Mouse (Mus musculus) hindbrain, embryonic 11.5 days (tissue): ENCODE data around the gene Arpin. TPM values are rescaled to one million over a fixed set of nuclear protein-coding genes. Genes with fewer than 3 reads are reported as not detected.

ENCODE experiments used
- ATAC-seq: fragments of 200-750 bp; cut with Nextera tagmentation; 2 replicates; pipeline ENCODE4 v1.8.0; 2017; ENCODE audit warnings: mild to moderate bottlenecking, moderate TSS enrichment, moderate library complexity; ENCODE audit not compliant: low FRiP score
- DNase-seq: peaks from one replicate; pipeline ENCODE4 v3.0.0-alpha.2; 2015; ENCODE audit warnings: low spot score
- H3K27ac ChIP-seq: fragments of 300-500 bp; sonication (generic); 2 replicates; pipeline ENCODE4 v1.5.1; 2014; ENCODE audit warnings: mild to moderate bottlenecking, low read depth, low read length
- H3K27me3 ChIP-seq: fragments of 300-500 bp; sonication (generic); 2 replicates; pipeline ENCODE4 v1.6.1; 2014; ENCODE audit warnings: mild to moderate bottlenecking, low read length, moderate library complexity, mixed read lengths; ENCODE audit not compliant: control insufficient read depth, insufficient read depth
- H3K36me3 ChIP-seq: fragments of 300-500 bp; sonication (generic); 2 replicates; pipeline ENCODE4 v1.6.1; 2014; ENCODE audit warnings: mild to moderate bottlenecking, low read length, moderate library complexity, mixed read lengths; ENCODE audit not compliant: control insufficient read depth, insufficient read depth
- H3K4me1 ChIP-seq: fragments of 300-500 bp; sonication (generic); replicated peaks from 2 replicates; pipeline ENCODE4 v1.6.1; 2014; ENCODE audit warnings: low read length, mixed read lengths; ENCODE audit not compliant: control insufficient read depth, insufficient read depth
- H3K4me2 ChIP-seq: fragments of 300-500 bp; sonication (generic); replicated peaks from 2 replicates; pipeline ENCODE4 v1.6.1; 2014; ENCODE audit warnings: mild to moderate bottlenecking, low read depth, low read length
- H3K4me3 ChIP-seq: fragments of 300-500 bp; sonication (generic); 2 replicates; pipeline ENCODE4 v1.5.1; 2014; ENCODE audit warnings: low read depth, low read length
- H3K9ac ChIP-seq: fragments of 300-500 bp; sonication (generic); 2 replicates; pipeline ENCODE4 v1.6.1; 2014; ENCODE audit warnings: low read depth, low read length
- H3K9me3 ChIP-seq: fragments of 300-500 bp; sonication (generic); 2 replicates; pipeline ENCODE4 v1.6.1; 2016; ENCODE audit warnings: low read length; ENCODE audit not compliant: control insufficient read depth
- WGBS: fragments of 180-500 bp; shearing (Covaris S2); extraction: QIAGEN DNeasy Blood & Tissue Kit; methylation state at CpG from one replicate; pipeline ENCODE4 v1.1.7; 2014; 5-methylcytosine and 5-hydroxymethylcytosine counted together
- polyA plus RNA-seq: library from polyadenylated mRNA; unstranded; fragments of >200 nt; fragmentation: Nextera tagmentation; extraction: Ambion mirVana; gene quantifications from 2 replicates; pipeline ENCODE4 v1.2.1, GENCODE M21; 2014

Arpin gene
- polyA plus RNA-seq, 1 experiment from 2014 or later, result 22.5 TPM

- 93% methylated on average over 4 of the region's 4 CpGs for WGBS
- Histone ChIP-seq H3K4me3 (no peak overlapping the region), H3K9me3 (no peaks in the 10 kb centered on the region), H3K27ac (no peak overlapping the region), H3K36me3 (no peaks in the 10 kb centered on the region), H3K4me2 (no peak overlapping the region), H3K4me1 (no peaks in the 10 kb centered on the region), H3K9ac (no peak overlapping the region), H3K27me3 (no peaks in the 10 kb centered on the region)
- ATAC-seq (no peak), DNase-seq (no peak)
Measured at GRCm38 (mm10) chr7:79905193-79905592, 30.0 kb downstream of the Arpin start.

- Histone ChIP-seq H3K4me2 (no peak overlapping the region), H3K9ac (no peak overlapping the region), H3K27ac (no peak overlapping the region), H3K36me3 (no peaks in the 10 kb centered on the region), H3K27me3 (no peaks in the 10 kb centered on the region), H3K4me3 (no peak overlapping the region), H3K9me3 (no peaks in the 10 kb centered on the region), H3K4me1 (no peaks in the 10 kb centered on the region)
- 92% methylated on average over 8 of the region's 8 CpGs for whole genome bisulfite sequencing
- ATAC-seq (no peak), DNase-seq (no peak)
Measured at GRCm38 (mm10) chr7:79903160-79903792, 31.9 kb downstream of the Arpin start.

GRCm38 (mm10) chr7:79900753-79901152, 34.4 kb downstream of the Arpin start:
- no peak overlapping the region for H3K4me2 ChIP-seq
- ATAC-seq (no peak), DNase-seq (no peak)
- no peaks in the 10 kb centered on the region for H3K9me3 ChIP-seq
- H3K36me3 ChIP-seq, result no peaks in the 10 kb centered on the region
- no peak overlapping the region for H3K4me3 ChIP-seq
- H3K9ac ChIP-seq, result no peak overlapping the region
- H3K4me1 ChIP-seq, result no peaks in the 10 kb centered on the region
- H3K27ac ChIP-seq, result no peak overlapping the region
- WGBS, result 98% methylated on average over 6 of the region's 6 CpGs
- no peaks in the 10 kb centered on the region for H3K27me3 ChIP-seq

GRCm38 (mm10) chr7:79895225-79895624, 39.9 kb downstream of the Arpin start:
- WGBS, result 80% methylated on average over 3 of the region's 3 CpGs
- Histone ChIP-seq H3K4me2 (no peak overlapping the region), H3K9ac (no peak overlapping the region), H3K9me3 (no peaks in the 10 kb centered on the region), H3K27me3 (no peaks in the 10 kb centered on the region), H3K4me3 (no peak overlapping the region), H3K36me3 (no peaks in the 10 kb centered on the region), H3K27ac (no peak overlapping the region), H3K4me1 (no peaks in the 10 kb centered on the region)
- no peak for DNase-seq
- ATAC-seq, result no peak

GRCm38 (mm10) chr7:79894790-79895189, 40.4 kb downstream of the Arpin start:
- DNase-seq, result no peak
- Histone ChIP-seq H3K9ac (no peak overlapping the region), H3K4me2 (no peak overlapping the region), H3K4me1 (no peaks in the 10 kb centered on the region), H3K27me3 (no peaks in the 10 kb centered on the region), H3K27ac (no peak overlapping the region), H3K36me3 (no peaks in the 10 kb centered on the region), H3K9me3 (no peaks in the 10 kb centered on the region), H3K4me3 (no peak overlapping the region)
- 95% methylated on average over 1 of the region's 1 CpGs for whole genome bisulfite sequencing
- no peak for ATAC-seq

GRCm38 (mm10) chr7:79892576-79893428, 42.4 kb downstream of the Arpin start:
- Histone ChIP-seq H3K27me3 (no peaks in the 10 kb centered on the region), H3K9me3 (no peaks in the 10 kb centered on the region), H3K4me1 (no peaks in the 10 kb centered on the region), H3K36me3 (no peaks in the 10 kb centered on the region), H3K4me2 (no peak overlapping the region), H3K27ac (no peak overlapping the region), H3K9ac (no peak overlapping the region), H3K4me3 (no peak overlapping the region)
- WGBS, result 89% methylated on average over 6 of the region's 6 CpGs
- DNase-seq (no peak), ATAC-seq (no peak)

GRCm38 (mm10) chr7:79890436-79891221, 44.5 kb downstream of the Arpin start:
- H3K36me3 ChIP-seq, result no peaks in the 10 kb centered on the region
- no peak overlapping the region for H3K4me2 ChIP-seq
- H3K4me3 ChIP-seq, result no peak overlapping the region
- no peak overlapping the region for H3K27ac ChIP-seq
- H3K27me3 ChIP-seq, result no peaks in the 10 kb centered on the region
- no peaks in the 10 kb centered on the region for H3K9me3 ChIP-seq
- H3K9ac ChIP-seq, result no peak overlapping the region
- H3K4me1 ChIP-seq, result no peaks in the 10 kb centered on the region
- no peak for DNase-seq
- ATAC-seq, result no peak
- WGBS, result 89% methylated on average over 15 of the region's 15 CpGs

DNA sequence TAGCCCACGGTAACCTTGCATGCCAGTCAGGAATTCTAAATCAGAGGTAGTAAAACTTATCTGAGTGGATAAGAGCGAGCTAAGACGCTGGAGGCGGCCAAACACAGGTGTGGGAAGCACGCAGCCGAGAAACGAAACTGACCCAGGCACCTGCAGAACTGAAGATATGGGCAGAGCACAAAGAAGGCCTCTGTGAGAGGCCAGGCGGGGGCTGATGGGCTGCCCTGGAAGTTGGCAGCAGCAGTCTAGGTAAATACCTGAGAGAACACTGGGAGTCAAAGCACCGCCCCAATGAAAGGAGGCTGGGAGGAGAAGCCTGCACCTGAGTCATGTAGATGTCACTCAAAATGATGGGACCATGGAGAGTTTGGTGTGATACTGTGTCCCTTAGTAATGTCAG, 46.6 kb downstream of the Arpin start:
- Histone ChIP-seq H3K27me3 (no peaks in the 10 kb centered on the region), H3K4me1 (no peaks in the 10 kb centered on the region), H3K36me3 (no peaks in the 10 kb centered on the region), H3K4me3 (no peak overlapping the region), H3K9me3 (no peaks in the 10 kb centered on the region), H3K9ac (no peak overlapping the region), H3K27ac (no peak overlapping the region), H3K4me2 (no peak overlapping the region)
- 91% methylated on average over 9 of the region's 9 CpGs for WGBS
- ATAC-seq, result no peak
- no peak for DNase-seq
